Comparison of ENCODE assay signal across 16 mouse cellular contexts in genomic region chr3:34671024-34671660, GRCm38 (mm10). TPM values are rescaled to one million over a fixed set of nuclear protein-coding genes. Genes with fewer than 3 reads are reported as not detected.
A peak's percentile ranks its signal among the peaks of the same experiment; 100 is the strongest.
DNase-seq lines count a peak whose midpoint lies in the region; ATAC-seq and TF ChIP-seq lines count a peak whose summit lies in the region.
"Had no signal": no experiment of that assay in that cellular context is flagged by ENCODE, and none has a peak within 500 bp of the region (broad histone marks: within the 10 kb centered on the region; RNA-seq: fewer than 3 reads in every experiment).

No protein-coding gene starts in this region.

- no peak for TF ChIP-seq CTCF in ES-Bruce4 (IDR thresholded peaks at IDR 0.05; ENCODE audit: low read depth, low read length)

- TF ChIP-seq EP300 in ES-Bruce4 (IDR thresholded peaks at IDR 0.05; ENCODE audit: insufficient read depth, low read depth, low read length): no peak

- peak overlapping the region; percentile 37; the same call in 1 of the 2 replicates for H3K27ac ChIP-seq in ES-Bruce4 (ENCODE audit: insufficient read depth, low read length)
- H3K27ac ChIP-seq in forebrain, embryonic 13.5 days: peak overlapping the region; percentile 74
- peak overlapping the region; percentile 71 for H3K27ac ChIP-seq in midbrain, embryonic 12.5 days (replicated peaks)
- H3K27ac ChIP-seq in liver, embryonic 11.5 days (ENCODE audit: low read depth, low read length): no peak overlapping the region
- H3K27ac ChIP-seq: embryonic facial prominence, embryonic 15.5 days; lung, embryonic 15.5 days; stomach, embryonic 15.5 days had no signal

- H3K4me1 ChIP-seq in ES-Bruce4 (ENCODE audit: control insufficient read depth, insufficient read depth, low read length): peaks cover 13% of the 10 kb centered on the region
- H3K4me1 ChIP-seq in forebrain, embryonic 13.5 days: peaks cover 59% of the 10 kb centered on the region
- peaks cover 59% of the 10 kb centered on the region for H3K4me1 ChIP-seq in midbrain, embryonic 12.5 days
- no peaks in the 10 kb centered on the region for H3K4me1 ChIP-seq in liver, embryonic 11.5 days (replicated peaks; ENCODE audit: control insufficient read depth, insufficient read depth, low read length)
- H3K4me1 ChIP-seq: embryonic facial prominence, embryonic 15.5 days; lung, embryonic 15.5 days; stomach, embryonic 15.5 days had no signal

- H3K9ac ChIP-seq in ES-Bruce4 (ENCODE audit: low read depth, poor library complexity, severe bottlenecking): 0 out of 2 replicates have a peak overlapping the region, but pooled peaks have one; percentile 15
- H3K9ac ChIP-seq in forebrain, embryonic 13.5 days: peak overlapping the region; percentile 46
- 0 out of 2 replicates have a peak overlapping the region, but pooled peaks have one; percentile 31 for H3K9ac ChIP-seq in midbrain, embryonic 12.5 days (replicated peaks)
- no peak overlapping the region for H3K9ac ChIP-seq in liver, embryonic 11.5 days (ENCODE audit: low read depth, low read length)
- H3K9ac ChIP-seq: embryonic facial prominence, embryonic 15.5 days; lung, embryonic 15.5 days; stomach, embryonic 15.5 days had no signal

- WGBS in forebrain, embryonic 13.5 days: 3% methylated on average over 15 of the region's 15 CpGs
- 2% methylated on average over 15 of the region's 15 CpGs for WGBS in midbrain, embryonic 12.5 days
- WGBS in liver, embryonic 11.5 days: 11% methylated on average over 15 of the region's 15 CpGs

- no peaks in the 10 kb centered on the region for H3K9me3 ChIP-seq in ES-Bruce4 (replicated peaks; ENCODE audit: control insufficient read depth, insufficient read depth, low read length, poor library complexity, severe bottlenecking)
- no peaks in the 10 kb centered on the region for H3K9me3 ChIP-seq in forebrain, embryonic 13.5 days (replicated peaks)
- H3K9me3 ChIP-seq in midbrain, embryonic 12.5 days: no peaks in the 10 kb centered on the region
- no peaks in the 10 kb centered on the region for H3K9me3 ChIP-seq in liver, embryonic 11.5 days (ENCODE audit: control insufficient read depth, low read length)
- H3K9me3 ChIP-seq: embryonic facial prominence, embryonic 15.5 days; lung, embryonic 15.5 days; stomach, embryonic 15.5 days had no signal

- no peaks in the 10 kb centered on the region for H3K36me3 ChIP-seq in ES-Bruce4 (ENCODE audit: control insufficient read depth, insufficient read depth, low read length, poor library complexity, severe bottlenecking)
- peaks cover 15% of the 10 kb centered on the region for H3K36me3 ChIP-seq in forebrain, embryonic 13.5 days (ENCODE audit: poor library complexity, severe bottlenecking)
- 0 out of 2 replicates have a peak, but pooled peaks cover 6% of the 10 kb centered on the region for H3K36me3 ChIP-seq in midbrain, embryonic 12.5 days
- H3K36me3 ChIP-seq in liver, embryonic 11.5 days (ENCODE audit: control insufficient read depth, insufficient read depth, low read length): no peaks in the 10 kb centered on the region
- H3K36me3 ChIP-seq: embryonic facial prominence, embryonic 15.5 days; lung, embryonic 15.5 days; stomach, embryonic 15.5 days had no signal

- H3K4me2 ChIP-seq in forebrain, embryonic 13.5 days: peak overlapping the region; percentile 46
- H3K4me2 ChIP-seq in midbrain, embryonic 12.5 days (replicated peaks): peak overlapping the region; percentile 10
- no peak overlapping the region for H3K4me2 ChIP-seq in liver, embryonic 11.5 days
- H3K4me2 ChIP-seq: embryonic facial prominence, embryonic 15.5 days; lung, embryonic 15.5 days; stomach, embryonic 15.5 days had no signal

- no peak for TF ChIP-seq POLR2A in ES-Bruce4 (IDR thresholded peaks at IDR 0.05; ENCODE audit: insufficient read depth, low read length)

- ATAC-seq in forebrain, embryonic 13.5 days: peak; percentile 25; the same call in 1 of the 2 replicates
- 0 out of 2 replicates have a peak, but pooled peaks have one; percentile 38 for ATAC-seq in midbrain, embryonic 12.5 days (ENCODE audit: low FRiP score, low read depth)
- ATAC-seq in liver, embryonic 11.5 days (replicated peaks; ENCODE audit: low FRiP score): no peak

- peak; percentile 3 for DNase-seq in adipocyte (ENCODE audit: low spot score)
- no peak for DNase-seq in thymus, postnatal 14 days
- DNase-seq in spleen, adult 18-20 months: no peak
- DNase-seq in liver, embryonic 11.5 days (ENCODE audit: low spot score): no peak
- DNase-seq: gastrocnemius, postnatal 10 days; heart, postnatal 10 days; kidney, adult 8-10 months; right cerebral cortex, postnatal 25 days had no signal

- no peaks in the 10 kb centered on the region for H3K27me3 ChIP-seq in ES-Bruce4 (ENCODE audit: control insufficient read depth, insufficient read depth, low read length, poor library complexity, severe bottlenecking)
- peaks cover 4% of the 10 kb centered on the region; the same call in 1 of the 2 replicates for H3K27me3 ChIP-seq in forebrain, embryonic 13.5 days
- H3K27me3 ChIP-seq in midbrain, embryonic 12.5 days: peaks cover 21% of the 10 kb centered on the region
- H3K27me3 ChIP-seq in liver, embryonic 11.5 days (replicated peaks; ENCODE audit: control insufficient read depth, insufficient read depth, low read length): peaks cover 74% of the 10 kb centered on the region
- H3K27me3 ChIP-seq: CH12.LX had no signal

- H3K4me3 ChIP-seq in ES-Bruce4 (ENCODE audit: low read depth, low read length): no peak overlapping the region
- no peak overlapping the region; the same call in 1 of the 2 replicates for H3K4me3 ChIP-seq in forebrain, embryonic 13.5 days
- H3K4me3 ChIP-seq in midbrain, embryonic 12.5 days: no peak overlapping the region
- H3K4me3 ChIP-seq in liver, embryonic 11.5 days (ENCODE audit: low read depth, low read length): no peak overlapping the region
- H3K4me3 ChIP-seq: embryonic facial prominence, embryonic 15.5 days; lung, embryonic 15.5 days; myocyte; stomach, embryonic 15.5 days had no signal

RNA-seq across cellular contexts. Expression of gene Sox2, which starts 20.9 kb away (rescaled TPM):
- 400 and 407 TPM in 2 replicates for polyA plus RNA-seq in ES-Bruce4 (2011; ENCODE audit: insufficient read depth, insufficient read length, low read depth, missing spikeins)
- 41.3 and 48.4 TPM in 2 replicates for polyA plus RNA-seq in forebrain, embryonic 13.5 days (2015; fragmentation: Nextera tagmentation; extraction: Ambion mirVana)
- polyA plus RNA-seq in midbrain, embryonic 12.5 days (2016; fragmentation: Nextera tagmentation; extraction: Ambion mirVana): 49.5 and 61.1 TPM in 2 replicates
- polyA plus RNA-seq in liver, embryonic 11.5 days (2014; fragmentation: Nextera tagmentation; extraction: Ambion mirVana): 0.48 and 0.55 TPM in 2 replicates
- polyA plus RNA-seq: myocyte had no signal

Comparison
In these comparisons a context has a peak if more than half of its experiments do, and no peak if none do; other contexts are left out.
1. RNA of gene Sox2, which starts 20.9 kb away (polyA plus RNA-seq): 400 to 407 TPM in ES-Bruce4, 49.5 to 61.1 TPM in midbrain, embryonic 12.5 days and 41.3 to 48.4 TPM in forebrain, embryonic 13.5 days; 0.48 to 0.55 TPM in liver, embryonic 11.5 days; every median in the first group is over 10 times any median in the second.